Mouse (Mus musculus): ENCODE results near the gene Ugt8a. TPM values are rescaled to one million over a fixed set of nuclear protein-coding genes. Genes with fewer than 3 reads are reported as not detected.

Ugt8a gene
- polyA plus RNA-seq, 1 experiment from 2014 or later, result 7.9 TPM

DNA sequence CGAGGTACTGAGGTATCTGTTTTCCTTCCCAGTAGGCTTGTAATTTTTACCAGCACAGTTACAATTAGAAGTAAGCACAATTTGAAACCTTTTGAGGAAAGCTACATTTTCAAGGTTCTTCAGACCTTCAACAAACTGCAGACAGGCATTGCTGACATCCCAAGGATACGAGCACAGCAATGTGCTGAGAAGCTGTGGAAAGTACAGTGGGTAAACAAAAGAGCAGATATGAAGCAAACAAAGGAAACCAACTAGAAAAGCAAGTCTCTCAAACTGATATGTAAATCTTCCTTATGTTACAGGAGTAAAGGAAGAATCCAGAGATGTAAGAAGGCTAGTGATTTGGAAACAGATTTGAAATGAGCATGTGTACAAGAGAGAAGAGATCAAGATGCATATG is 54.0 kb downstream of the Ugt8a start:
- no peaks in the 10 kb centered on the region for H3K9me3 ChIP-seq (ENCODE audit: control insufficient read depth, low read length)
- no peak overlapping the region for H3K9ac ChIP-seq (ENCODE audit: low read length)
- 26% methylated on average over 2 of the region's 2 CpGs for WGBS
- no peak for TF ChIP-seq EP300 (optimal IDR thresholded peaks at IDR 0.05)
- DNase-seq (ENCODE audit: low spot score) (no peak), ATAC-seq (ENCODE audit: low FRiP score, low TSS enrichment) (peak; percentile 62; the same call in 1 of the 2 replicates)
- H3K4me2 ChIP-seq (replicated peaks; ENCODE audit: low read depth), result no peak overlapping the region
- no peaks in the 10 kb centered on the region for H3K27me3 ChIP-seq (ENCODE audit: control insufficient read depth, insufficient read depth, low read length)
- H3K4me1 ChIP-seq (replicated peaks; ENCODE audit: control insufficient read depth, insufficient read depth), result no peaks in the 10 kb centered on the region
- no peak overlapping the region for H3K4me3 ChIP-seq (ENCODE audit: low read depth, low read length)
- no peak overlapping the region for H3K27ac ChIP-seq (replicated peaks)
- H3K36me3 ChIP-seq (ENCODE audit: control insufficient read depth, insufficient read depth, low read length), result no peaks in the 10 kb centered on the region

GRCm38 (mm10) chr3:125883009-125883408 is 55.4 kb downstream of the Ugt8a start:
- no peak for ATAC-seq (ENCODE audit: low FRiP score, low TSS enrichment)
- H3K4me1 ChIP-seq (replicated peaks; ENCODE audit: control insufficient read depth, insufficient read depth), result no peaks in the 10 kb centered on the region
- H3K9ac ChIP-seq (ENCODE audit: low read length), result no peak overlapping the region
- no peak for DNase-seq (ENCODE audit: low spot score)
- H3K27ac ChIP-seq (replicated peaks), result no peak overlapping the region
- H3K9me3 ChIP-seq (ENCODE audit: control insufficient read depth, low read length), result no peaks in the 10 kb centered on the region
- no peaks in the 10 kb centered on the region for H3K27me3 ChIP-seq (ENCODE audit: control insufficient read depth, insufficient read depth, low read length)
- H3K4me2 ChIP-seq (replicated peaks; ENCODE audit: low read depth), result no peak overlapping the region
- H3K36me3 ChIP-seq (ENCODE audit: control insufficient read depth, insufficient read depth, low read length), result no peaks in the 10 kb centered on the region
- TF ChIP-seq EP300 (optimal IDR thresholded peaks at IDR 0.05) (no peak), CTCF (IDR thresholded peaks at IDR 0.05; ENCODE audit: low read depth) (no peak)
- no peak overlapping the region for H3K4me3 ChIP-seq (ENCODE audit: low read depth, low read length)

- DNase-seq (ENCODE audit: low spot score), result peak; percentile 25
- ATAC-seq (ENCODE audit: low FRiP score, low TSS enrichment), result peak; percentile 55; the same call in 1 of the 2 replicates
- TF ChIP-seq EP300 (optimal IDR thresholded peaks at IDR 0.05) (no peak), CTCF (IDR thresholded peaks at IDR 0.05; ENCODE audit: low read depth) (peak; percentile 74)
Observed at GRCm38 (mm10) chr3:125881835-125882234, 56.6 kb downstream of the Ugt8a start.

DNA sequence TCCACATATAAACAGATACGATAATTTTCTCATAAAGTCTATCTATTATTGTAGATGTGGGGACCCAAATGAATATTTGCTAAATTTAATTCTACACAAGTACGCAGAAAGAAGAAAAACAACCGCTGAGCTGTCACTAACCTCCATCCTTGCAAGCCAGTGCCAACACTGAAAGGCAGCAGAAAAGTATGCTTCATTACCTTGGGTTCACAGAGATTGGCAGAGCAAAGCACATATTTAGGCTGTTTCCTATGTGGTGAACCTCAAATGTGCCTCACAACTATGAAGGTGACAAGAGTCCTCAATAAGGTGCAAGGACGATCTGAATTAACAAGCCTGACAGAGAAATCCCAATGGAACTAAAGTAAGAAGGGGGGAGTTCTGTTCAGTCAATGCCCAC is 64.0 kb downstream of the Ugt8a start:
- H3K9me3 ChIP-seq (ENCODE audit: control insufficient read depth, low read length), result no peaks in the 10 kb centered on the region
- no peak overlapping the region for H3K9ac ChIP-seq (ENCODE audit: low read length)
- no peak for DNase-seq (ENCODE audit: low spot score)
- ATAC-seq (ENCODE audit: low FRiP score, low TSS enrichment), result no peak
- no peaks in the 10 kb centered on the region; the same call in 1 of the 2 replicates for H3K36me3 ChIP-seq (ENCODE audit: control insufficient read depth, insufficient read depth, low read length)
- no peaks in the 10 kb centered on the region for H3K27me3 ChIP-seq (ENCODE audit: control insufficient read depth, insufficient read depth, low read length)
- TF ChIP-seq EP300 (optimal IDR thresholded peaks at IDR 0.05) (no peak), CTCF (IDR thresholded peaks at IDR 0.05; ENCODE audit: low read depth) (no peak)
- no peaks in the 10 kb centered on the region for H3K4me1 ChIP-seq (replicated peaks; ENCODE audit: control insufficient read depth, insufficient read depth)
- no peak overlapping the region for H3K4me2 ChIP-seq (replicated peaks; ENCODE audit: low read depth)
- WGBS, result 87% methylated on average over 4 of the region's 4 CpGs
- H3K27ac ChIP-seq (replicated peaks), result no peak overlapping the region
- H3K4me3 ChIP-seq (ENCODE audit: low read depth, low read length), result no peak overlapping the region

More at GRCm38 (mm10) chr3:125881835-125882234, 56.6 kb downstream of the Ugt8a start:
- H3K4me2 ChIP-seq (replicated peaks; ENCODE audit: low read depth), result no peak overlapping the region
- no peaks in the 10 kb centered on the region for H3K4me1 ChIP-seq (replicated peaks; ENCODE audit: control insufficient read depth, insufficient read depth)
- H3K9ac ChIP-seq (ENCODE audit: low read length), result no peak overlapping the region
- no peaks in the 10 kb centered on the region for H3K36me3 ChIP-seq (ENCODE audit: control insufficient read depth, insufficient read depth, low read length)
- no peaks in the 10 kb centered on the region for H3K9me3 ChIP-seq (ENCODE audit: control insufficient read depth, low read length)
- H3K27ac ChIP-seq (replicated peaks), result no peak overlapping the region
- H3K27me3 ChIP-seq (ENCODE audit: control insufficient read depth, insufficient read depth, low read length), result no peaks in the 10 kb centered on the region
- no peak overlapping the region for H3K4me3 ChIP-seq (ENCODE audit: low read depth, low read length)

DNA sequence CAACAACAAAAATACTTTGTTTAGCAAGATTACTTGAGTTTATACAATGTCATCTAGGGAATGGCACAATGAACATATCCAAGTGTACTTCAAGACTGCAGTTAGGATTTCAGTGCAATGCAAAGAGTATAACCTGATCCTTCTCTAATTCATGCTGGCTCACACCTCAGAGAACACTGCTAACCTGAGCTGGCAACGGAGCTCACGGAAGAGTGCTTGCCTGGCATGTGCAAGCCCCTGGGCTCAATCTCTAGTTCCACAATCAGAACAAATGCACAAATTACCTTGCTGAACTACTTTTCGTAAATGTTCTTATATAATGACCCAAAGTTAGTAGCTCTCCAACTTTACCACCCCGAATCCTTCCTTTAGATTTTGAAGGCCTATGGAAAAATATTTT is 68.5 kb downstream of the Ugt8a start:
- no peak overlapping the region for H3K4me2 ChIP-seq (replicated peaks; ENCODE audit: low read depth)
- no peak for DNase-seq (ENCODE audit: low spot score)
- no peak overlapping the region for H3K27ac ChIP-seq (replicated peaks)
- no peaks in the 10 kb centered on the region for H3K27me3 ChIP-seq (ENCODE audit: control insufficient read depth, insufficient read depth, low read length)
- no peak for ATAC-seq (ENCODE audit: low FRiP score, low TSS enrichment)
- TF ChIP-seq CTCF (IDR thresholded peaks at IDR 0.05; ENCODE audit: low read depth), result no peak
- no peak for TF ChIP-seq EP300 (optimal IDR thresholded peaks at IDR 0.05)
- 91% methylated on average over 4 of the region's 4 CpGs for WGBS
- no peak overlapping the region for H3K9ac ChIP-seq (ENCODE audit: low read length)
- no peaks in the 10 kb centered on the region for H3K4me1 ChIP-seq (replicated peaks; ENCODE audit: control insufficient read depth, insufficient read depth)
- no peaks in the 10 kb centered on the region; the same call in 1 of the 2 replicates for H3K36me3 ChIP-seq (ENCODE audit: control insufficient read depth, insufficient read depth, low read length)
- no peaks in the 10 kb centered on the region for H3K9me3 ChIP-seq (ENCODE audit: control insufficient read depth, low read length)
- no peak overlapping the region for H3K4me3 ChIP-seq (ENCODE audit: low read depth, low read length)

- WGBS, result 53% methylated on average over 3 of the region's 3 CpGs
- ATAC-seq (ENCODE audit: low FRiP score, low TSS enrichment), result no peak
Observed at GRCm38 (mm10) chr3:125861601-125862000, 76.8 kb downstream of the Ugt8a start.

More at GRCm38 (mm10) chr3:125861601-125862000, 76.8 kb downstream of the Ugt8a start:
- H3K4me1 ChIP-seq (replicated peaks; ENCODE audit: control insufficient read depth, insufficient read depth), result no peaks in the 10 kb centered on the region
- no peak overlapping the region for H3K9ac ChIP-seq (ENCODE audit: low read length)
- DNase-seq (ENCODE audit: low spot score), result no peak
- no peaks in the 10 kb centered on the region for H3K36me3 ChIP-seq (ENCODE audit: control insufficient read depth, insufficient read depth, low read length)
- TF ChIP-seq CTCF (IDR thresholded peaks at IDR 0.05; ENCODE audit: low read depth) (no peak), EP300 (optimal IDR thresholded peaks at IDR 0.05) (no peak)
- no peak overlapping the region for H3K27ac ChIP-seq (replicated peaks)
- H3K27me3 ChIP-seq (ENCODE audit: control insufficient read depth, insufficient read depth, low read length), result no peaks in the 10 kb centered on the region
- H3K4me3 ChIP-seq (ENCODE audit: low read depth, low read length), result no peak overlapping the region
- no peak overlapping the region for H3K4me2 ChIP-seq (replicated peaks; ENCODE audit: low read depth)
- H3K9me3 ChIP-seq (ENCODE audit: control insufficient read depth, low read length), result no peaks in the 10 kb centered on the region
